Mouse (Mus musculus): Measurements from ENCODE around the gene D17H6S53E. TPM values are rescaled to one million over a fixed set of nuclear protein-coding genes. Genes with fewer than 3 reads are reported as not detected.

The D17H6S53E gene
- 13.0 TPM for polyA plus RNA-seq (2012; fragmentation: generic; extraction: Trizol)
- long read RNA-seq, experiment 1, partial matches to known transcripts: 0 of 25 reads
- long read RNA-seq, experiment 1, other reads (novel, unspliced or antisense): 24 of 25 reads
- long read RNA-seq, experiment 2, partial matches to known transcripts: 0 of 5 reads
- long read RNA-seq, experiment 2, other reads (novel, unspliced or antisense): 1 of 5 reads

DNA sequence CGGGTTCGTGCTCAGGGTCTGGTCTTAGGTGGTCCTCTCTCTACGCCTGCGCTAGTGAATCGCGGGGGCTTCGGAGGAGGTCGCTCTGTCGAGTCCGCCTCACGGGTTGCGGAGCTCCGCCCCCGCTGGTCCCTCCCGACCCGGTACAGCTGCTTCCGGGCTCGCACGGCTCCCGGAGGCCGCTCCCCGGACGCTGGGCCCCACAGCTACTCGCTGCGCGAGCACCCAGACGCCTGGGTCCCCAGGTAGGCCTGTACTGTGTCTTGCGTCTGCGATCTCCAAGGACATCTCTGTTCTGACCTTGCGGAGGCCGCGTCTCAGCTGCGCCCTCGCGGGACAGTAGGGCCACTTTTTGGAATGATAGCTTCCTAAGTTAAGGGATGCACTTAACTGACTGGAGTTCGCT is at the start of gene D17H6S53E:
TSS of gene D17H6S53E (plus strand) at position 168 of the 406 bp plus-strand sequence.
- Histone ChIP-seq H3ac (ENCODE audit: control insufficient read depth, insufficient read length, low read depth) (peak within 1 kb of the TSS; percentile 91), H3K4me3 (ENCODE audit: insufficient read depth, poor library complexity, severe bottlenecking) (peak within 1 kb of the TSS; percentile 53), H3K79me2 (ENCODE audit: control insufficient read depth, insufficient read depth) (peaks cover 51% of the 10 kb centered on the region), H3K79me3 (ENCODE audit: low read depth) (peaks cover 36% of the 10 kb centered on the region), H3K36me3 (ENCODE audit: control insufficient read depth, insufficient read depth) (peaks cover 12% of the 10 kb centered on the region), H3K27me3 (ENCODE audit: control insufficient read depth, insufficient read depth, insufficient read length) (no peaks in the 10 kb centered on the region)
- TF ChIP-seq USF1 (IDR thresholded peaks at IDR 0.05; ENCODE audit: low read depth): no peak

DNA sequence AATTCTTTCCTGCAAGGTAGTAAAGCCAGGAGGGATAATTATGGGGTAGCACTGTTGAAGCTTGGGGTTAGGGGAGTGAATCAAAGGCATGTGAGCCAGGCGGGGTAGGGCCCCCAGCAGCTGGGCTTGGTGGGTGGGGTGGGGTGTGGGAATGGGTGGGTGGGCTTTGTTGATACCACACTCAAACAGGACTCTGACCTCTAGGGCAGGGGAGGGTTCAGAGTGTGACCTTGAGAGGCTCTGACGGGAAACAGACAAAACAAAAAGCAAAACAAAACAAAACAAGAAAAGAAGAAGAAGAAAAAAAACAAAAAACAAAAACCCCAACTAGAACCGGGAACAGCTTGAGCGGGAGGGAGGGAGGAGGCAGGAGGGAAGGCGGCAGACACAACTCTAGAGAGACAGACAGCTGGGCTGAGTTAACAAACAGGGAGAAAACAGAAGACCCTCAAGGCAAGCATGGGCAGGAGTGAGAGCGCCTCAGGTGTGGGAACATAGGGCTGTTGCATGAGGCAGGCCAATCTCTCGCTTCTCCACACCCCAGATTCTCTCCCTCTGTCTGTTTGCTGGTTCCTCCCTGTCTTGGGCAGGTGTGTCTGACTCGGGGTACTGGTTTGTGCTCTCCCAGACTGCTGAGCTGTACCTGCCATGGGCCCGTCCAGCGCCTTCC is 49.5 kb upstream of the D17H6S53E start, which contains the start of gene Ly6g6e:
TSS of gene Ly6g6e (plus strand) at position 396 of the 670 bp plus-strand sequence.
- no peaks in the 10 kb centered on the region for H3K79me2 ChIP-seq (ENCODE audit: control insufficient read depth, insufficient read depth)
- H3K79me3 ChIP-seq (ENCODE audit: low read depth): no peaks in the 10 kb centered on the region
- TF ChIP-seq CTCF (IDR thresholded peaks at IDR 0.05; ENCODE audit: control insufficient read depth, insufficient read depth, insufficient read length) (no peak), USF1 (IDR thresholded peaks at IDR 0.05; ENCODE audit: low read depth) (no peak)
- H3K27me3 ChIP-seq (ENCODE audit: control insufficient read depth, insufficient read depth, insufficient read length): peaks cover 19% of the 10 kb centered on the region
- no peak within 1 kb of the TSS for H3K4me3 ChIP-seq (ENCODE audit: insufficient read depth, poor library complexity, severe bottlenecking)
- peak within 1 kb of the TSS; percentile 42 for H3ac ChIP-seq (ENCODE audit: control insufficient read depth, insufficient read length, low read depth)
- H3K36me3 ChIP-seq (ENCODE audit: control insufficient read depth, insufficient read depth): no peaks in the 10 kb centered on the region

DNA sequence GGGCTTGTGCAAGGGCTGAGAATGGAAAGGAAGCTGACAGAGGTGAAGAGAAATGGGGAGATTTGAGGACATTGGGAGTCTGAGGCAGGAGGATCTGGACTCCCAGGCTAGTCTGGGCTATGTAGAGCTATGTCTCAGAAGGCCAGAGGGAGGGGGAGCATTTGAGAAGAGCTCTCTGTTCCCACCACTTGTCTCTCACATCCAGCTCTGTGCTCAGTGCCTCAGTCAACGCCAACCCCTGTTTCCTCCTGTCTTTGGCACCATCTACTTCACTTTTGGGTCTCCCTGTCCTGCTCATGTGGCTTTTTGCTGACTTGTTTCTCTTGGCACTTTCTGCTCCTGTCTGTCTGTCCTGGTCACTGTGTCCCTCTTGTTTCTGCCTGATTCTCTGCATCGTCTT is 48.9 kb upstream of the D17H6S53E start:
- no peak for TF ChIP-seq CEBPB (IDR thresholded peaks at IDR 0.05; ENCODE audit: low read depth)
- TF ChIP-seq MYOD1 (IDR thresholded peaks at IDR 0.05; ENCODE audit: control insufficient read depth, insufficient read length, low read depth): no peak
- no peak for TF ChIP-seq MYOG (IDR thresholded peaks at IDR 0.05; ENCODE audit: control insufficient read depth, extremely low read depth, insufficient read length)
- no peak for TF ChIP-seq CTCF (IDR thresholded peaks at IDR 0.05; ENCODE audit: control insufficient read depth, insufficient read depth, insufficient read length)
- TF ChIP-seq MAX (IDR thresholded peaks at IDR 0.05): no peak
- TF ChIP-seq FOSL1 (IDR thresholded peaks at IDR 0.05; ENCODE audit: insufficient read depth, low read length, poor library complexity, severe bottlenecking): no peak
- no peak for TF ChIP-seq USF1 (IDR thresholded peaks at IDR 0.05; ENCODE audit: low read depth)
- no peak overlapping the region for H3K4me3 ChIP-seq (ENCODE audit: insufficient read depth, poor library complexity, severe bottlenecking)

DNA sequence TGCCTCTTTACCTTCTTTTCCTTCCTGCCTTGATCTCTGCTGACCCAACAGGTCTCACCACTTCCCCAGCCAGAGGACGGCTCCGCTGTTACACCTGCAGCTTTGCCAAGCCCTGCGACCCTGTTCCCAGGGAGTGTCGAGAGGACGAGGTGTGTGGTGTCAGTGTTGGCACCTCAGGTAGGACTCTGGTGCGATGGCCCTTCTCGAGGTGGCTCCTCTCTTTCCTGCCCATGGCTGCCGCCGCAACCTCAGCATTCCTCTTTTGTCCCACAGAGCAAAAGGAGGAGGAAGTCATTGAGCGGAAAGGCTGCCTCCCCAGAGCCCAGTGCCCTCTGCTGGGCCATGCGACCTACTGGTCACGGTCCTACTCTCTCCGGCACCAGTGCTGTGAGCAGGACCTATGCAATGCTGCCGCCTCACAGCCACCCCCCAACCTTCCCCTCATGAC is 48.4 kb upstream of the D17H6S53E start, which contains the start of gene Ly6g6d:
TSS of gene Ly6g6d (minus strand) at position 280 of the 448 bp plus-strand sequence.
- Histone ChIP-seq H3K79me3 (ENCODE audit: low read depth) (no peaks in the 10 kb centered on the region), H3K4me3 (ENCODE audit: insufficient read depth, poor library complexity, severe bottlenecking) (peak within 1 kb of the TSS; percentile 11), H3K27me3 (ENCODE audit: control insufficient read depth, insufficient read depth, insufficient read length) (peaks cover 19% of the 10 kb centered on the region), H3ac (ENCODE audit: control insufficient read depth, insufficient read length, low read depth) (peak within 1 kb of the TSS; percentile 42), H3K36me3 (ENCODE audit: control insufficient read depth, insufficient read depth) (no peaks in the 10 kb centered on the region), H3K79me2 (ENCODE audit: control insufficient read depth, insufficient read depth) (no peaks in the 10 kb centered on the region)
- TF ChIP-seq CTCF (IDR thresholded peaks at IDR 0.05; ENCODE audit: control insufficient read depth, insufficient read depth, insufficient read length) (peak; percentile 43), USF1 (IDR thresholded peaks at IDR 0.05; ENCODE audit: low read depth) (no peak)

More for the DNA sequence above, 48.9 kb upstream of the D17H6S53E start:
- no peaks in the 10 kb centered on the region for H3K36me3 ChIP-seq (ENCODE audit: control insufficient read depth, insufficient read depth)
- no peaks in the 10 kb centered on the region for H3K79me3 ChIP-seq (ENCODE audit: low read depth)
- no peak overlapping the region for H3ac ChIP-seq (ENCODE audit: control insufficient read depth, insufficient read length, low read depth)
- peaks cover 19% of the 10 kb centered on the region for H3K27me3 ChIP-seq (ENCODE audit: control insufficient read depth, insufficient read depth, insufficient read length)
- no peaks in the 10 kb centered on the region for H3K79me2 ChIP-seq (ENCODE audit: control insufficient read depth, insufficient read depth)

DNA sequence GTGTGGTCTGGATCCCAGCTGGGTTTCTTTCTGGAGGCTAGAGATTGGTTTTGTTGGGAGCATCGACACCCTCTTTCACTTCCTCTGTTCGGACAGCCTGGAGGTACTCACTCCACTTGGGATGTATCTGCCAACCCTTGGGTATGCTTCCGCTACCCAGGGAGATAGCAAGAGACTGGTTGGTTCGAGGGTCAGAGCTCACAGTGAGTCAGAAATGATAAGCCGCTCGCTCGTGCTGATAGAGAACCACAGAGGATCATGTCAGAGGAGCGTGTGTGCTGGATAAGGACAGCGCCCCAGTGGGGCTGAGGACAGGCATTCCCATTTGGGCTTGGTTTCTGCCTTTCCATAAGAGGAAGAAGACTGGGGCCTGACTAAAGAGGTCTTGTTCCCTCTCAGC is 46.4 kb upstream of the D17H6S53E start:
- Histone ChIP-seq H3K27me3 (ENCODE audit: control insufficient read depth, insufficient read depth, insufficient read length) (peaks cover 23% of the 10 kb centered on the region), H3ac (ENCODE audit: control insufficient read depth, insufficient read length, low read depth) (no peak overlapping the region), H3K79me2 (ENCODE audit: control insufficient read depth, insufficient read depth) (no peaks in the 10 kb centered on the region), H3K79me3 (ENCODE audit: low read depth) (no peaks in the 10 kb centered on the region), H3K4me3 (ENCODE audit: insufficient read depth, poor library complexity, severe bottlenecking) (no peak overlapping the region), H3K36me3 (ENCODE audit: control insufficient read depth, insufficient read depth) (no peaks in the 10 kb centered on the region)
- no peak for TF ChIP-seq CTCF (IDR thresholded peaks at IDR 0.05; ENCODE audit: control insufficient read depth, insufficient read depth, insufficient read length)
- TF ChIP-seq USF1 (IDR thresholded peaks at IDR 0.05; ENCODE audit: low read depth): no peak
- TF ChIP-seq MYOD1 (IDR thresholded peaks at IDR 0.05; ENCODE audit: control insufficient read depth, insufficient read length, low read depth): no peak
- TF ChIP-seq MAX (IDR thresholded peaks at IDR 0.05): no peak
- no peak for TF ChIP-seq CEBPB (IDR thresholded peaks at IDR 0.05; ENCODE audit: low read depth)
- no peak for TF ChIP-seq FOSL1 (IDR thresholded peaks at IDR 0.05; ENCODE audit: insufficient read depth, low read length, poor library complexity, severe bottlenecking)
- no peak for TF ChIP-seq MYOG (IDR thresholded peaks at IDR 0.05; ENCODE audit: control insufficient read depth, extremely low read depth, insufficient read length)

DNA sequence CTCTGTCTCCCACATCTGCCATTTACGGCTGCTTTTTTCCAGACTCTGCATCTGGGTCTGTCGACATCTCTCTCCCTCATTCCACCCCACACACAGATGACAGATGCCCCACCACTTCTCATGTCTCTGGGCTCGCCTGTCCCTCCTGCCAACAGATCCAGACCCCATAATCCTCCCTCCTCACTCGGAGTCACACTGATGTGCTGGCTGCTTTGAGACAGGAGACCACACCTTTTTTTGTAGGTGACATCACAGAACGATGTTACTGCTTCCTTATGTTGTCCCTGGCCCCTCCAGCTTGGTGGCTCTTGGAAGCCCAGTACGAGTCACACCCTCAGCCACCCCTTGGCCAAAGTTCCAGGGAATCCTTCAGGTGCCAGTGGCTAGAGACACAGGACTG is 45.9 kb upstream of the D17H6S53E start:
- H3K79me2 ChIP-seq (ENCODE audit: control insufficient read depth, insufficient read depth): no peaks in the 10 kb centered on the region
- H3K36me3 ChIP-seq (ENCODE audit: control insufficient read depth, insufficient read depth): no peaks in the 10 kb centered on the region
- TF ChIP-seq USF1 (IDR thresholded peaks at IDR 0.05; ENCODE audit: low read depth) (no peak), FOSL1 (IDR thresholded peaks at IDR 0.05; ENCODE audit: insufficient read depth, low read length, poor library complexity, severe bottlenecking) (no peak), MYOG (IDR thresholded peaks at IDR 0.05; ENCODE audit: control insufficient read depth, extremely low read depth, insufficient read length) (no peak), MAX (IDR thresholded peaks at IDR 0.05) (no peak), MYOD1 (IDR thresholded peaks at IDR 0.05; ENCODE audit: control insufficient read depth, insufficient read length, low read depth) (no peak)
- H3K4me3 ChIP-seq (ENCODE audit: insufficient read depth, poor library complexity, severe bottlenecking): no peak overlapping the region
- no peak overlapping the region for H3ac ChIP-seq (ENCODE audit: control insufficient read depth, insufficient read length, low read depth)
- H3K27me3 ChIP-seq (ENCODE audit: control insufficient read depth, insufficient read depth, insufficient read length): peaks cover 23% of the 10 kb centered on the region
- no peaks in the 10 kb centered on the region for H3K79me3 ChIP-seq (ENCODE audit: low read depth)
